Mouse (Mus musculus) spleen, adult 2 months (tissue): ENCODE results near the gene Nceh1.

ENCODE experiments used
- CTCF ChIP-seq: fragments of 200-500 bp; IDR thresholded peaks from 2 replicates; pipeline ENCODE4 v1.5.1; 2011; ENCODE audit warnings: mild to moderate bottlenecking, inconsistent platforms; ENCODE audit not compliant: insufficient read depth, insufficient read length, insufficient replicate concordance; ENCODE audit errors: extremely low read depth
- POLR2A ChIP-seq: fragments of 200-500 bp; IDR thresholded peaks from 2 replicates; pipeline ENCODE4 v1.6.1; 2011; ENCODE audit warnings: low read depth, low read length, inconsistent platforms

DNA sequence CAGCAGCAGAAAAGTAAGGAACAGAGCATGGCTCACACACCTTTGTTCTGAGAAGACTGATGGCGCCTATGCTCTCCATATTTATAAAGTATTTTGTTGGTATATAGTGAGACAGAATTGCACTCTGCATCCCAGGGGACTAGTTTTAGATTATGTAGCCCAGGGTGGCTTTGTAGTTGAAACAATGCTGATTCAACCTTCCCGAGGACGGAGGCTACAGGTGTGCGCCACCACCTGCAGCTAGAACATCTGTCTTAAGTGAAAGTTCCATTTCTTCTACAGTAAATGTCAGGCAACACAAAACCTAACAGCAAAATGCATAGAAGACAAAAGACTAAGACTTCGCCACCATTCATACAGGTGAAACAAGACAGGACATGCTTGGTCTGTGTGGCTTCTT, 107.5 kb downstream of the Nceh1 start:
- TF ChIP-seq POLR2A (no peak), CTCF (no peak)
